Mouse (Mus musculus) heart, embryonic 14.5 days (tissue): ENCODE measurements around the gene Mrpl48. TPM values are rescaled to one million over a fixed set of nuclear protein-coding genes. Genes with fewer than 3 reads are reported as not detected.

ENCODE experiments used
- ATAC-seq: fragments of 200-750 bp; cut with Nextera tagmentation; 2 replicates; pipeline ENCODE4 v1.8.0; 2017; ENCODE audit warnings: low read depth, moderate TSS enrichment; ENCODE audit not compliant: insufficient number of reproducible peaks, insufficient read depth, low FRiP score
- H3K27ac ChIP-seq, 2 experiments: fragments of 200-500 bp in 1 of 2; fragments of 300-500 bp in 1 of 2; sonication (generic) in 1 of 2; replicated peaks in 1 of 2; 2 replicates each; pipeline ENCODE4 v1.5.1; 2012 to 2014; ENCODE audit warnings: low read depth in 2 of 2, low read length in 2 of 2, control low read depth in 1 of 2, mild to moderate bottlenecking in 1 of 2, mixed read lengths in 1 of 2; ENCODE audit not compliant: control insufficient read depth in 1 of 2, insufficient read depth in 1 of 2
- H3K27me3 ChIP-seq: fragments of 300-500 bp; sonication (generic); 2 replicates; pipeline ENCODE4 v1.6.1; 2014; ENCODE audit warnings: mild to moderate bottlenecking, low read length, control low read depth; ENCODE audit not compliant: control insufficient read depth, insufficient read depth
- H3K36me3 ChIP-seq: fragments of 300-500 bp; sonication (generic); 2 replicates; pipeline ENCODE4 v1.6.1; 2014; ENCODE audit warnings: mild to moderate bottlenecking, control low read depth, low read length, mixed read lengths; ENCODE audit not compliant: control insufficient read depth, insufficient read depth
- H3K4me1 ChIP-seq, 2 experiments: fragments of 200-500 bp in 1 of 2; fragments of 300-500 bp in 1 of 2; sonication (generic) in 1 of 2; 2 replicates each; pipeline ENCODE4 v1.6.1; 2012 to 2014; ENCODE audit warnings: low read length in 2 of 2, control low read depth in 1 of 2, mixed read lengths in 1 of 2; ENCODE audit not compliant: control insufficient read depth in 2 of 2, insufficient read depth in 2 of 2
- H3K4me2 ChIP-seq: fragments of 300-500 bp; sonication (generic); 2 replicates; pipeline ENCODE4 v1.6.1; 2014; ENCODE audit warnings: mild to moderate bottlenecking, low read length
- H3K4me3 ChIP-seq, 2 experiments: fragments of 200-500 bp in 1 of 2; fragments of 300-500 bp in 1 of 2; sonication (generic) in 1 of 2; 2 replicates each; pipeline ENCODE4 v1.5.1; 2012 to 2014; ENCODE audit warnings: low read length in 2 of 2, mild to moderate bottlenecking in 2 of 2, control low read depth in 1 of 2, low read depth in 1 of 2, moderate library complexity in 1 of 2; ENCODE audit not compliant: control insufficient read depth in 1 of 2, insufficient read depth in 1 of 2
- H3K9ac ChIP-seq: fragments of 300-500 bp; sonication (generic); 2 replicates; pipeline ENCODE4 v1.6.1; 2014; ENCODE audit warnings: mild to moderate bottlenecking, low read length
- H3K9me3 ChIP-seq: fragments of 300-500 bp; sonication (generic); 2 replicates; pipeline ENCODE4 v1.6.1; 2016; ENCODE audit warnings: low read length, control low read depth; ENCODE audit not compliant: control insufficient read depth
- WGBS: fragments of 180-500 bp; shearing (Covaris S2); extraction: QIAGEN DNeasy Blood & Tissue Kit; methylation state at CpG from one replicate; pipeline ENCODE4 v1.1.7; 2014; 5-methylcytosine and 5-hydroxymethylcytosine counted together
- polyA plus RNA-seq: library from polyadenylated mRNA; unstranded; fragments of >200 nt; fragmentation: Nextera tagmentation; extraction: Ambion mirVana; gene quantifications from 2 replicates; pipeline ENCODE4 v1.2.1, GENCODE M21; 2014

The Mrpl48 gene
- polyA plus RNA-seq, 1 experiment from 2014 or later = 101 TPM

GRCm38 (mm10) chr7:100496371-100496770 is 111.7 kb downstream of the Mrpl48 start:
- Histone ChIP-seq H3K9me3 (no peaks in the 10 kb centered on the region), H3K27me3 (no peaks in the 10 kb centered on the region), H3K4me1 (peaks cover 30 to 43% of the 10 kb centered on the region in 2 experiments), H3K4me3 (no peak overlapping the region), H3K27ac (peak overlapping the region; percentile 40 to 87; a peak in 2 of 4 replicates), H3K4me2 (peak overlapping the region; percentile 97), H3K9ac (peak overlapping the region; percentile 49; the same call in 1 of the 2 replicates), H3K36me3 (peaks cover 43% of the 10 kb centered on the region)
- ATAC-seq = no peak
- 72% methylated on average over 6 of the region's 6 CpGs for WGBS

Other genes starting within 250 kb of the Mrpl48 start
- gene C2cd3, start 236.1 kb downstream of the Mrpl48 start, polyA plus RNA-seq = 16.7 and 19.3 TPM in 2 replicates
- 54.7 and 57.5 TPM in 2 replicates for gene Ppme1, start 236.0 kb downstream of the Mrpl48 start, polyA plus RNA-seq
- 0.08 TPM in 2 replicates for gene Ucp3, start 135.3 kb downstream of the Mrpl48 start, polyA plus RNA-seq
- gene Ucp2, start 115.0 kb downstream of the Mrpl48 start, polyA plus RNA-seq = 127 and 130 TPM in 2 replicates
- gene Dnajb13, start 93.3 kb downstream of the Mrpl48 start, polyA plus RNA-seq = 0.15 TPM in 1 of 2 replicates, not detected in the other
- gene Coa4, start 71.2 kb downstream of the Mrpl48 start, polyA plus RNA-seq = 22.8 and 26.6 TPM in 2 replicates
- 107 and 119 TPM in 2 replicates for gene Rab6a, start 891 bp downstream of the Mrpl48 start, polyA plus RNA-seq
- gene Plekhb1, start 54.1 kb upstream of the Mrpl48 start, polyA plus RNA-seq = 1.3 and 1.6 TPM in 2 replicates
- 32.8 and 36.4 TPM in 2 replicates for gene Fam168a, start 98.3 kb upstream of the Mrpl48 start, polyA plus RNA-seq